Mouse (Mus musculus) bone marrow, adult 2 months (tissue): Measurements from ENCODE around the gene Vmn2r41.
"Not testable (repeated sequence)": the region's sequence is repeated elsewhere in the genome, so short reads cannot be mapped to it uniquely, and the experiment has no call there.

ENCODE experiments used
- CTCF ChIP-seq: fragments of 200-500 bp; IDR thresholded peaks from 2 replicates; pipeline ENCODE4 v1.5.1; 2011; ENCODE audit warnings: low read length, control low read depth; ENCODE audit not compliant: control insufficient read depth, insufficient read depth
- POLR2A ChIP-seq: fragments of 200-500 bp; IDR thresholded peaks from 2 replicates; pipeline ENCODE4 v1.6.1; 2011; ENCODE audit warnings: low read depth, mild to moderate bottlenecking, control low read depth, low read length, borderline replicate concordance; ENCODE audit not compliant: control insufficient read depth

DNA sequence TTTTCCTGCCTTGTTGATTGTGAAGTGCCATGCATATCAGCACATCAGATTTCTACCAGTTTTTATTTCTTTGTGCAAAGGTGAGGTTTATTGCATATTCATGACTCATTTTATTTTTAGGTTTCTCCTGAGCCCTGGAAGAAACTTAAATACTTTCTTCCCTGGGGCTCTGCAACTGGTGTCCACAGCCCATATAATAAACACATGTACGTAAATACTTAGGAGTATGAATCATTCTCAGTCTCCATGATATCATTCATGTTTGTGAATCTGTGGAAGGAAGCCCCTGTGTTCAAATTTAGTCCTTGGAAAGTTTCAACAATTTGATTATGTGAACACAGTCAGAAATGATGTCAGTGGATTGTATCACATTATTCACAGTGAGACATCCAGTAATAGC, at the start of gene Vmn2r41:
- not testable (repeated sequence) for TF ChIP-seq POLR2A, CTCF
